Mouse (Mus musculus) G1E (cell line): ENCODE measurements at regions not wholly inside any gene's neighbourhood (a gene's known extent, or its start where the extent isn't known, plus 50 kb on each side); places are given as distances from the start of the nearest gene placed in this dataset.

Experiments
- ATAC-seq: 2 replicates; pipeline ENCODE4 v1.8.0; 2016; ENCODE audit warnings: mild to moderate bottlenecking; ENCODE audit not compliant: insufficient number of reproducible peaks, poor library complexity, low FRiP score, severe bottlenecking; ENCODE audit errors: extremely low read depth
- DNase-seq: peaks from one replicate; pipeline ENCODE4 v3.0.0; 2012; ENCODE audit warnings: low spot score
- H3K27me3 ChIP-seq: 2 replicates; pipeline ENCODE4 v1.6.1; 2012; ENCODE audit warnings: mild to moderate bottlenecking, low read length, inconsistent platforms; ENCODE audit not compliant: insufficient read depth
- H3K36me3 ChIP-seq: replicated peaks from 2 replicates; pipeline ENCODE3; 2012; ENCODE audit warnings: mild to moderate bottlenecking, inconsistent platforms
- H3K4me1 ChIP-seq: 2 replicates; pipeline ENCODE4 v1.6.1; 2012; ENCODE audit warnings: low read depth, low read length, inconsistent platforms, mixed read lengths; ENCODE audit not compliant: insufficient read depth
- H3K4me3 ChIP-seq: 2 replicates; pipeline ENCODE4 v1.5.1; 2012; ENCODE audit warnings: low read depth, mild to moderate bottlenecking, inconsistent platforms, low read length, moderate library complexity, mixed read lengths
- H3K9me3 ChIP-seq: replicated peaks from 2 replicates; pipeline ENCODE4 v1.6.1; 2012; ENCODE audit warnings: inconsistent platforms
- CTCF ChIP-seq: IDR thresholded peaks from 2 replicates; pipeline ENCODE4 v1.5.1; 2012; ENCODE audit warnings: low read depth, low read length, inconsistent platforms, mixed read lengths
- GATA1 ChIP-seq: IDR thresholded peaks from 2 replicates; pipeline ENCODE4 v1.6.1; 2012; ENCODE audit warnings: borderline replicate concordance, low read length, inconsistent platforms, mixed read lengths
- GATA2 ChIP-seq: IDR thresholded peaks from 2 replicates; pipeline ENCODE4 v1.6.1; 2012; ENCODE audit warnings: low read depth, low read length, inconsistent platforms, borderline replicate concordance
- POLR2AphosphoS5 ChIP-seq: IDR thresholded peaks from 2 replicates; pipeline ENCODE4 v1.6.1; 2012; ENCODE audit warnings: low read depth, low read length, inconsistent platforms; ENCODE audit not compliant: insufficient replicate concordance
- TAL1 ChIP-seq: conservative IDR thresholded peaks from 2 replicates; pipeline ENCODE4 v1.6.1; 2012; ENCODE audit warnings: low read depth, low read length, inconsistent platforms, mixed read lengths

DNA sequence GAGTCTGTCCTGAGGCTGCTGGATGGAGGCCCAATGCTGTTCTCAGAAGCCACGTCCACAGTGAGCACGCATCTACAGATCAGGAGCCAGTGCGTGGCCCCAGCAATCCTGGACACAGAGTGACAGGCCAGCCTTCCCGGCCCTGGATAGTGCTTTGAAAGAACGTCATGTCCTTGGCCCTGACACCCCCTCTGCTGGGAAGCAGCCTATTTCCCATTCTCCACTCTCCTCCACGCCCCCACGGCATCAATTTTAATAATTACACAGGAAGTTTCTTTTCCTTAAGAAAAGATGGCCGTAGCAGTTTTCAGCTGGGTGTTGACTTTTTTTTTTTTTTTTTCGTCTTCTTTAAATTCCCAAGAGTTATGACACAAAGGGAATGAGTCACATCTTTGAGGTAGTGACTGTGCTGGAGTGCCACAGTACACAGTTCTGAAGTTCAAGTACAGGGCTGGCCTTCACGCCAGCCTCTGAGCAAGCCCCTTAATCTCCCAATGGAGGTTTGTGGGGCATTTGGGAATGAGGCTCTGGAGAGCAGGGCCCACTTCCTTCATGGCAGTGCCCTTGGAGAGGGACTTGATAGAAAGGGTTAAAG is 1280.1 kb upstream of the A1bg start:
- no peaks in the 10 kb centered on the region for H3K9me3 ChIP-seq
- H3K4me1 ChIP-seq = peaks cover 7% of the 10 kb centered on the region
- ATAC-seq (no peak), DNase-seq (no peak)
- H3K4me3 ChIP-seq = no peak overlapping the region
- peaks cover 1% of the 10 kb centered on the region for H3K36me3 ChIP-seq
- no peaks in the 10 kb centered on the region for H3K27me3 ChIP-seq
- TF ChIP-seq GATA2 = no peak
- no peak for TF ChIP-seq TAL1
- TF ChIP-seq CTCF = no peak
- no peak for TF ChIP-seq POLR2AphosphoS5
- no peak for TF ChIP-seq GATA1

DNA sequence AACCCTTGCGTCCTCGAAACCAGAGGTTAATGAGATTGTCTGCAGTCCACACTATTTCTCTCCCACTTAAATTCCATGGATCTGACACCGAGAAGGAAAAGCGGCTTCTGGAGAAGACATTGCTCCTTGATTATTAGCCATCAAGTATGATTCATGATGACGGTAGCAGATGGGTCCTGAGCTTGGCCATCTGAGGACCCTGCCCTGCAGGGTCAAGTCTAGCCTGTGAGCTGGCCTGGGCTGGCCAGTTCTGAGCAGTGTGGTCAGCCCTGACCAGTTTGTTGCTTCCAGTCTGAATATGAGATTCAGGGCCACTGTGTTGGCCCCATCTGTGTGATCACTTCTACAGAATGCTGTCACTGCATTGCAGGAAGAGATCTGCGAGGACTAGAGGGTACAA is 1275.9 kb upstream of the A1bg start:
- H3K9me3 ChIP-seq = no peaks in the 10 kb centered on the region
- H3K27me3 ChIP-seq = no peaks in the 10 kb centered on the region
- ATAC-seq = no peak
- TF ChIP-seq POLR2AphosphoS5 (no peak), GATA1 (no peak), TAL1 (no peak), CTCF (no peak)
- DNase-seq = no peak
- H3K36me3 ChIP-seq = no peaks in the 10 kb centered on the region
- H3K4me3 ChIP-seq = no peak overlapping the region
- peaks cover 3% of the 10 kb centered on the region for H3K4me1 ChIP-seq

DNA sequence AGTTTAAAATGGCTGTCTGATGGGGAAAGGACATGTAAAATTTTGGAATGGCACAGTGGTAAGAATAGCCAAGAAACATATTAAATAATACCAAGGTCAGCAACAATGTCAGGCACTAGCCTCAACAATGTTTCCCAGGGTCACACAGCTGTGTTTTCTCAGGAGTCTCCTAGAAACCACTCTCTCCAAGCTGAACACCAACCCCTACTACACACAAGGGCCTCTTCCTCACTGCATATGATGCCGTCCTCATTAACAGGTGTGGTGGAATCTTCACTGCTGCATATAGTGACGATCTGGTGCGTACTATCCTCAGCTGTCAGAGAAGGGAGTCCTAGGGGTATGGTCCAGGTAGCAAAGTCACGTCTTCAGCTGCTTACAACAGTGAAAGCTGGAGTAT is 1275.4 kb upstream of the A1bg start:
- no peaks in the 10 kb centered on the region for H3K36me3 ChIP-seq
- H3K4me3 ChIP-seq = no peak overlapping the region
- no peak for DNase-seq
- no peaks in the 10 kb centered on the region for H3K9me3 ChIP-seq
- peaks cover 3% of the 10 kb centered on the region for H3K4me1 ChIP-seq
- no peaks in the 10 kb centered on the region for H3K27me3 ChIP-seq
- TF ChIP-seq TAL1 (no peak), CTCF (no peak), POLR2AphosphoS5 (no peak), GATA1 (no peak), GATA2 (no peak)
- ATAC-seq = no peak

DNA sequence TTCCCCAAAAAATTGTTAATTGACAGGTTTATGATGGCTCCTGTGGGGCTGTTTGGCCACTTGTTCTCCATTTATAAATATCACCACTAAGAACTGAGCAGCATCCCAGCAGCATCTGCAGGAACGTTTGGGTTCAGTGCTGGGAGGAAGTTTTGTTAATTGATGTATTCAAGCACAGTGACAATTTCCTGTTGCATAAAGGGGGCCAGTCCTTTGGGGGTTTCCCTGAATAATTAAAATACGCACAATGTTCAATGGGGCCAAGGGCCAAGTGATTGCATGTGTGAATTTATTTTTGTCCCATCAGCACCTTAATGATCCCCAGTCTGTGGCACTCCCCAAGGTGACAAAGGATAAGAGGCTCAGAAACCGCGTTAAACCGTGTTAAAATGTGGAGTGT is 1272.6 kb upstream of the A1bg start:
- no peak for DNase-seq
- Histone ChIP-seq H3K4me3 (no peak overlapping the region), H3K9me3 (no peaks in the 10 kb centered on the region), H3K4me1 (peaks cover 15% of the 10 kb centered on the region), H3K36me3 (no peaks in the 10 kb centered on the region), H3K27me3 (no peaks in the 10 kb centered on the region)
- ATAC-seq = no peak
- no peak for TF ChIP-seq TAL1
- TF ChIP-seq GATA2 = no peak
- TF ChIP-seq POLR2AphosphoS5 = no peak
- no peak for TF ChIP-seq CTCF
- TF ChIP-seq GATA1 = no peak

DNA sequence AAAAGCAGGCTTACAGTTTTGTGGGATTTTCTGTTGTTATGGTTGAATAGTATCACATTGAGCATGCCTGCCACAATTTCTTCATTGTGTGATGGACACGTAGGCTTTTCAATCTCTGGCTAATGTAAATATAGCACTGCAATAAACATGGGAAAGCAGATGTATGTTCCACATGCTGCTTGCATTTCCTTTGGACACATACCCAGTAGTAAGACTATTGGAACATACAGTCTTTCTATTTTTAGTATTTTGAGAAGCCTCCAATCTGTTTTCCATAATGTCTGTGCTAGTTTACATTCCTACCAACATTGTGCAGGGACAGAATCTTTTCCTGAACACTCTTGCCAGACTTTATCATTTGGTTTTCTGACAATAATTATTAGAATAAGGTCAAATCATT is 1269.9 kb upstream of the A1bg start:
- TF ChIP-seq POLR2AphosphoS5 (no peak), CTCF (no peak), GATA2 (no peak), GATA1 (no peak), TAL1 (no peak)
- no peak for DNase-seq
- Histone ChIP-seq H3K36me3 (no peaks in the 10 kb centered on the region), H3K27me3 (no peaks in the 10 kb centered on the region), H3K9me3 (no peaks in the 10 kb centered on the region), H3K4me1 (peaks cover 22% of the 10 kb centered on the region), H3K4me3 (no peak overlapping the region)
- ATAC-seq = no peak

DNA sequence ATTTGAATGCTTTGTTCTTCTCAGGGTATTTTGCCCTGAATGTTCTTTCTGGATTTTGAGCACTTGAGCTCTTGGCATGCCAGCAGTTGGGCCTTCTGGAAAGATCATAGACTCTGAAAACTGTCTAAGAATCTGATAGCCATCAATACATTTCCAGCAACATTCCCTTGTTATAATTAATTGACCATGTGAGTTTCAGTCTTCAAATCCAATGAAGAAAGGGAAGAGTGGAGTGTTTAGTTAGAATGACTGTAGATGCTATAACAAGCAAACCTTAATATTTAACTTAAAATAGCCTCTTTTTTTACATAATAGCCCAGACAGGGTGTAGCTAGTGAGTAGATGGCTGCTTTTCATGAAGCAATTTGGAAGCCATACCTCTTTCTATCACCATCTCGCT is 1268.8 kb upstream of the A1bg start:
- Histone ChIP-seq H3K9me3 (no peaks in the 10 kb centered on the region), H3K36me3 (no peaks in the 10 kb centered on the region), H3K4me1 (peaks cover 22% of the 10 kb centered on the region), H3K27me3 (no peaks in the 10 kb centered on the region), H3K4me3 (no peak overlapping the region)
- TF ChIP-seq CTCF (no peak), GATA2 (no peak), TAL1 (no peak), POLR2AphosphoS5 (no peak), GATA1 (no peak)
- ATAC-seq (no peak), DNase-seq (no peak)
